Mouse (Mus musculus): ENCODE measurements around the gene Foxn3. TPM values are rescaled to one million over a fixed set of nuclear protein-coding genes. Genes with fewer than 3 reads are reported as not detected.
A peak's percentile ranks its signal among the peaks of the same experiment; 100 is the strongest.

Gene Foxn3
- polyA plus RNA-seq, 1 experiment from 2014 or later: 81.4 TPM

- Histone ChIP-seq H3K4me3 (replicated peaks; ENCODE audit: low read depth, low read length) (no peak overlapping the region), H3K9me3 (ENCODE audit: control insufficient read depth, low read length) (no peaks in the 10 kb centered on the region), H3K4me2 (ENCODE audit: low read length) (no peak overlapping the region), H3K4me1 (ENCODE audit: control insufficient read depth, insufficient read depth, low read length) (peaks cover 27% of the 10 kb centered on the region), H3K27me3 (ENCODE audit: control insufficient read depth, insufficient read depth, low read length) (no peaks in the 10 kb centered on the region), H3K27ac (replicated peaks; ENCODE audit: low read depth, low read length) (peak overlapping the region; percentile 28), H3K36me3 (ENCODE audit: control insufficient read depth, insufficient read depth, low read length) (no peaks in the 10 kb centered on the region), H3K9ac (replicated peaks; ENCODE audit: low read length) (no peak overlapping the region)
- DNase-seq (peak; percentile 73), ATAC-seq (ENCODE audit: low FRiP score, low TSS enrichment) (no peak)
- WGBS: 42% methylated on average over 11 of the region's 11 CpGs
Observed at GRCm38 (mm10) chr12:99239735-99240134, 323.6 kb downstream of the Foxn3 start.

DNA sequence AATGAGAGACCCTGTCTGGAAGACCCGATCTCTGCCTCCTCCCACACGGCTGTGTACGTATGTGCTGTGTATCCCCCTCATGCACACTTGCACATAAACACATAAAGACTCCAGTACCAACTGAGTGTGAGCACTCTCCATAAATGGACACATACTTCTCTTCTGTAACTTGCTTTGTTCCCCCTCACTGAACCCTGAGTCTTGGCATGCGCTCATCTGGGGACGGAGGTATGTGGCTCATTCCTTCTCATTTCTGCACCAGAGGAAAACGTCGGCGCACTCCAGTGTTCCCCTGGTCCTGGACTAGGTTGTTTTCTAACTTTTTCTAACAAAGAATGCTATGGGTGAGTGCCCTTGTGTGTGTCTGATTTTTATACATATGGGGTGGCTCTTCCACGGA, 325.9 kb downstream of the Foxn3 start:
- H3K4me1 ChIP-seq (ENCODE audit: control insufficient read depth, insufficient read depth, low read length): peaks cover 46% of the 10 kb centered on the region
- H3K36me3 ChIP-seq (ENCODE audit: control insufficient read depth, insufficient read depth, low read length): no peaks in the 10 kb centered on the region
- H3K4me2 ChIP-seq (ENCODE audit: low read length): no peak overlapping the region
- H3K9me3 ChIP-seq (ENCODE audit: control insufficient read depth, low read length): no peaks in the 10 kb centered on the region
- no peak for ATAC-seq (ENCODE audit: low FRiP score, low TSS enrichment)
- no peak overlapping the region for H3K27ac ChIP-seq (replicated peaks; ENCODE audit: low read depth, low read length)
- no peak overlapping the region for H3K9ac ChIP-seq (replicated peaks; ENCODE audit: low read length)
- no peak overlapping the region for H3K4me3 ChIP-seq (replicated peaks; ENCODE audit: low read depth, low read length)
- H3K27me3 ChIP-seq (ENCODE audit: control insufficient read depth, insufficient read depth, low read length): no peaks in the 10 kb centered on the region
- WGBS: 94% methylated on average over 9 of the region's 9 CpGs
- no peak for DNase-seq

DNA sequence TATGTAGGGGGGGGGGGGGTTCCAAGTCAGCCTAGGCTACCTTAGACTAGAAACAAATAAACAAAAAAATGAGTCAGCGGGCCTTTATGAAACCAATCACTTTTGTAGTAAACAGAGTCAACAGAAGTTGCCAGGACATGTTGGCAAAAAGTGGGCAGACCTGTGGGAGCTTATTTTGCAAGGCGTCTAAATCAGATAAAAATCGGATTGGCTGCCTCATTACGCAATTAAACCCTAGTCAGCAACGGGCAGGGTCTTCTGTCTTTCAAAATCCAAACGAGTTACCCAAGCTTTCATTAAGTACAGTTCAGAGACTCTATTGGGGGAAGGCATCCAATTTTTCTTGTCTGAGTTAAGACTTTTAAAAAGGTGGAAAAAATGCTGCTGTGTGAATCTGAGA, 329.0 kb downstream of the Foxn3 start:
- H3K4me1 ChIP-seq (ENCODE audit: control insufficient read depth, insufficient read depth, low read length): peaks cover 66% of the 10 kb centered on the region
- H3K4me3 ChIP-seq (replicated peaks; ENCODE audit: low read depth, low read length): no peak overlapping the region
- DNase-seq (no peak), ATAC-seq (ENCODE audit: low FRiP score, low TSS enrichment) (no peak)
- no peak overlapping the region for H3K27ac ChIP-seq (replicated peaks; ENCODE audit: low read depth, low read length)
- H3K36me3 ChIP-seq (ENCODE audit: control insufficient read depth, insufficient read depth, low read length): no peaks in the 10 kb centered on the region
- H3K4me2 ChIP-seq (ENCODE audit: low read length): no peak overlapping the region
- no peaks in the 10 kb centered on the region for H3K9me3 ChIP-seq (ENCODE audit: control insufficient read depth, low read length)
- no peaks in the 10 kb centered on the region for H3K27me3 ChIP-seq (ENCODE audit: control insufficient read depth, insufficient read depth, low read length)
- no peak overlapping the region for H3K9ac ChIP-seq (replicated peaks; ENCODE audit: low read length)
- whole genome bisulfite sequencing: 66% methylated on average over 6 of the region's 6 CpGs

- H3K36me3 ChIP-seq (ENCODE audit: control insufficient read depth, insufficient read depth, low read length): no peaks in the 10 kb centered on the region
- no peaks in the 10 kb centered on the region for H3K9me3 ChIP-seq (ENCODE audit: control insufficient read depth, low read length)
- H3K4me1 ChIP-seq (ENCODE audit: control insufficient read depth, insufficient read depth, low read length): peaks cover 65% of the 10 kb centered on the region
- 25% methylated on average over 2 of the region's 2 CpGs for WGBS
- no peak overlapping the region for H3K27ac ChIP-seq (replicated peaks; ENCODE audit: low read depth, low read length)
- H3K4me2 ChIP-seq (ENCODE audit: low read length): no peak overlapping the region
- H3K27me3 ChIP-seq (ENCODE audit: control insufficient read depth, insufficient read depth, low read length): no peaks in the 10 kb centered on the region
- peak; percentile 40 for DNase-seq
- H3K9ac ChIP-seq (replicated peaks; ENCODE audit: low read length): no peak overlapping the region
- H3K4me3 ChIP-seq (replicated peaks; ENCODE audit: low read depth, low read length): no peak overlapping the region
- no peak for ATAC-seq (ENCODE audit: low FRiP score, low TSS enrichment)
Observed at GRCm38 (mm10) chr12:99233386-99233785, 330.0 kb downstream of the Foxn3 start.

GRCm38 (mm10) chr12:99232478-99232877, 330.9 kb downstream of the Foxn3 start:
- H3K4me3 ChIP-seq (replicated peaks; ENCODE audit: low read depth, low read length): no peak overlapping the region
- no peak overlapping the region for H3K4me2 ChIP-seq (ENCODE audit: low read length)
- peaks cover 67% of the 10 kb centered on the region for H3K4me1 ChIP-seq (ENCODE audit: control insufficient read depth, insufficient read depth, low read length)
- H3K27ac ChIP-seq (replicated peaks; ENCODE audit: low read depth, low read length): no peak overlapping the region
- H3K9ac ChIP-seq (replicated peaks; ENCODE audit: low read length): no peak overlapping the region
- WGBS: 73% methylated on average over 9 of the region's 9 CpGs
- no peaks in the 10 kb centered on the region for H3K36me3 ChIP-seq (ENCODE audit: control insufficient read depth, insufficient read depth, low read length)
- H3K27me3 ChIP-seq (ENCODE audit: control insufficient read depth, insufficient read depth, low read length): no peaks in the 10 kb centered on the region
- ATAC-seq (ENCODE audit: low FRiP score, low TSS enrichment) (no peak), DNase-seq (no peak)
- no peaks in the 10 kb centered on the region for H3K9me3 ChIP-seq (ENCODE audit: control insufficient read depth, low read length)

GRCm38 (mm10) chr12:99231321-99231720, 332.1 kb downstream of the Foxn3 start:
- H3K4me1 ChIP-seq (ENCODE audit: control insufficient read depth, insufficient read depth, low read length): peaks cover 71% of the 10 kb centered on the region

DNA sequence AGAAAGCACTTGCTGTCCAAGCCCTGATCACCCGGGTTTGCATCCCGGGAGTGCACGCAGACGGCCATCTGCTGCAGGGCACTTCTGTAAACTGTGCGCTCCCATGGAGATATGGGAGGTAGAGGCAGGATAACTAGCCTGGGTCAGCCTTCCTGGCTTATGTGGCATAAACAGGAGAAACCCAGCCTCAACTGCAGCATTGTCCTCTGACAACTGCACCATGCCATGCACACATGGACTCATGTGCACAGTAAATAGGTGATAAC, 332.7 kb downstream of the Foxn3 start:
- H3K4me1 ChIP-seq (ENCODE audit: control insufficient read depth, insufficient read depth, low read length): peaks cover 67% of the 10 kb centered on the region
- H3K4me3 ChIP-seq (replicated peaks; ENCODE audit: low read depth, low read length): no peak overlapping the region
- 6% methylated on average over 5 of the region's 5 CpGs for WGBS
- no peaks in the 10 kb centered on the region for H3K36me3 ChIP-seq (ENCODE audit: control insufficient read depth, insufficient read depth, low read length)
- ATAC-seq (ENCODE audit: low FRiP score, low TSS enrichment) (0 out of 2 replicates have a peak, but pooled peaks have one; percentile 24), DNase-seq (no peak)
- H3K27me3 ChIP-seq (ENCODE audit: control insufficient read depth, insufficient read depth, low read length): no peaks in the 10 kb centered on the region
- H3K27ac ChIP-seq (replicated peaks; ENCODE audit: low read depth, low read length): 0 out of 2 replicates have a peak overlapping the region, but pooled peaks have one; percentile 28
- H3K9me3 ChIP-seq (ENCODE audit: control insufficient read depth, low read length): no peaks in the 10 kb centered on the region
- H3K4me2 ChIP-seq (ENCODE audit: low read length): peak overlapping the region; percentile 21
- H3K9ac ChIP-seq (replicated peaks; ENCODE audit: low read length): no peak overlapping the region

More at GRCm38 (mm10) chr12:99231321-99231720, 332.1 kb downstream of the Foxn3 start:
- Histone ChIP-seq H3K9me3 (ENCODE audit: control insufficient read depth, low read length) (no peaks in the 10 kb centered on the region), H3K4me3 (replicated peaks; ENCODE audit: low read depth, low read length) (no peak overlapping the region), H3K4me2 (ENCODE audit: low read length) (no peak overlapping the region), H3K36me3 (ENCODE audit: control insufficient read depth, insufficient read depth, low read length) (no peaks in the 10 kb centered on the region), H3K27me3 (ENCODE audit: control insufficient read depth, insufficient read depth, low read length) (no peaks in the 10 kb centered on the region), H3K9ac (replicated peaks; ENCODE audit: low read length) (no peak overlapping the region), H3K27ac (replicated peaks; ENCODE audit: low read depth, low read length) (no peak overlapping the region)
- WGBS: 41% methylated on average over 6 of the region's 6 CpGs
- DNase-seq: peak; percentile 40
- no peak for ATAC-seq (ENCODE audit: low FRiP score, low TSS enrichment)

DNA sequence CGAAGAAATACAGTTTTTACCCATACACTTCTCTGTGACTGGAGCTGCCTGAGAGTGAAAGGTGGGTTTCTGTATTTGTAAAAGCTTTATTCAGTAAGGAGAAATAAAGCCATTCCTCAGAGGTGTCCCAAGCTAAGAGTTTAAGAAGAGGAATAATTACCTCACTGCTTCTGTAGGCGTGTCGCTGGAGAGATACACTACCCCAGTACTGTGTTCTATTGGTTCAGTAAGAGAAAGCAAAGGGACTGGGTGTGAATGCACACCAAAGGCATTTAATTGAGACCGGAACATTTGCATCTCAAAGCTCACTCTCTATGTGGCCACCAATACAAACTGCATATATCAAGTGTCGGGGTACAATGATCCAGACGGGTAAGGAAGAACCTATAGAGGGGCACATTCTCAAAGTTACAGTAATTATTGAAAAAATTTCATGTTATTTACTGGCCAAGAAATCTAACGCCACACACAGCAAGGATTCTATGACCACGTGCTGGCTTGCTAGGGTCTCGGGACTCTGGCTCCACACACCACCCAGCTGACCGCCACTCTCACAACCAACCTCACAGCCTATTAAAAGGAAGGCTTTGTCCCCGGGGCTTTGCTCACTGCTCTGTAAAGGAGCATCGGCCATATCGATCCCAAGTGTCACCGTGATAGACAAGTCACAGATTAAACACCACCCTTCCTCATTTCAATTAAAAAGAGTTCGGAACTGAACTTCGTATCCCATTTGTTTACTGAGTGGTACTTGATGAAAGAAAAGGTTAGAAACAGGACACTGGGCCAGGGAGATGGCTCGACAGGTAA, 333.2 kb downstream of the Foxn3 start:
- no peak overlapping the region for H3K9ac ChIP-seq (replicated peaks; ENCODE audit: low read length)
- DNase-seq: peak; percentile 49
- no peaks in the 10 kb centered on the region for H3K9me3 ChIP-seq (ENCODE audit: control insufficient read depth, low read length)
- H3K36me3 ChIP-seq (ENCODE audit: control insufficient read depth, insufficient read depth, low read length): no peaks in the 10 kb centered on the region
- WGBS: 7% methylated on average over 17 of the region's 17 CpGs
- 0 out of 2 replicates have a peak overlapping the region, but pooled peaks have one; percentile 28 for H3K27ac ChIP-seq (replicated peaks; ENCODE audit: low read depth, low read length)
- peak overlapping the region; percentile 21 for H3K4me2 ChIP-seq (ENCODE audit: low read length)
- H3K27me3 ChIP-seq (ENCODE audit: control insufficient read depth, insufficient read depth, low read length): no peaks in the 10 kb centered on the region
- H3K4me3 ChIP-seq (replicated peaks; ENCODE audit: low read depth, low read length): no peak overlapping the region
- peaks cover 68% of the 10 kb centered on the region for H3K4me1 ChIP-seq (ENCODE audit: control insufficient read depth, insufficient read depth, low read length)
- peak; percentile 66; the same call in 1 of the 2 replicates for ATAC-seq (ENCODE audit: low FRiP score, low TSS enrichment)

DNA sequence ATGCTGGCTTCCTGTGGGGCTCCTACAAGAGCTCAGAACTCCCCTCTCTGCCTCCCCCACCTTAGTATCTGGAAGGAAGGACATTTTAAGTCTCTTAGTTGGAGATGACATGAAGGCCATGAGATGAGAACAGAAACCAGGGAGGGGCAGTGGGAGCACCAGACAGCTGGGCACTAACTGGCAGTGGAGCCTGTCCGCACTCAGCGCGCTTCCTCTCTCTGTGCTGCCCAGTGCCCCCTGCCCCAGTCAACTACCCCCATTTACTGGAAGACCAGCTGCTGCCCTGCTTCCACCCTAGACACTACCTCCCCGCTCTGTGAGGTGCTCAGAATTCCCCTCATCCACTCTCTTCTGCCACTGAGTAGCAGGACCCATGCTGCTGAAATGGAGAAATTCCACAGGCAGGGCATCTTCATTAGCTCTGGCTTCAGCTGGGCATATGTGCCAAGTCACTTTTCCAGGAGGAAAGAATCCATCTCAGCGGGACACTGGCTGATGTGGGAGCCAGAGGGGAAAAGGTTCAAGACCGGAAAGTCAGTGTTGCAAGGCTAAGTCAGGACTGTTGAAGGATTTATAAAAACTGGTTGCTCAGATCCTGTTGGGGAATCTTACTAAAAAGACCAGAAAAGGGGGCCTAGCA, 335.9 kb downstream of the Foxn3 start:
- Histone ChIP-seq H3K36me3 (ENCODE audit: control insufficient read depth, insufficient read depth, low read length) (no peaks in the 10 kb centered on the region), H3K4me3 (replicated peaks; ENCODE audit: low read depth, low read length) (no peak overlapping the region), H3K27me3 (ENCODE audit: control insufficient read depth, insufficient read depth, low read length) (no peaks in the 10 kb centered on the region), H3K4me1 (ENCODE audit: control insufficient read depth, insufficient read depth, low read length) (peaks cover 65% of the 10 kb centered on the region), H3K9me3 (ENCODE audit: control insufficient read depth, low read length) (no peaks in the 10 kb centered on the region), H3K4me2 (ENCODE audit: low read length) (no peak overlapping the region), H3K27ac (replicated peaks; ENCODE audit: low read depth, low read length) (no peak overlapping the region), H3K9ac (replicated peaks; ENCODE audit: low read length) (no peak overlapping the region)
- WGBS: 85% methylated on average over 6 of the region's 6 CpGs
- ATAC-seq (ENCODE audit: low FRiP score, low TSS enrichment): no peak
- no peak for DNase-seq

Measured in midbrain, embryonic 14.5 days (tissue).